Mouse (Mus musculus) G1E (cell line): ENCODE measurements around the gene Kdm5c.

ENCODE experiments used
- CTCF ChIP-seq: IDR thresholded peaks from 2 replicates; pipeline ENCODE4 v1.5.1; 2012; ENCODE audit warnings: low read depth, low read length, inconsistent platforms, mixed read lengths
- GATA1 ChIP-seq: IDR thresholded peaks from 2 replicates; pipeline ENCODE4 v1.6.1; 2012; ENCODE audit warnings: borderline replicate concordance, low read length, inconsistent platforms, mixed read lengths
- POLR2AphosphoS5 ChIP-seq: IDR thresholded peaks from 2 replicates; pipeline ENCODE4 v1.6.1; 2012; ENCODE audit warnings: low read depth, low read length, inconsistent platforms; ENCODE audit not compliant: insufficient replicate concordance

GRCm38 (mm10) chrX:152221721-152222120, 11.1 kb upstream of the Kdm5c start:
- TF ChIP-seq CTCF (no peak), GATA1 (no peak), POLR2AphosphoS5 (no peak)
